Mouse (Mus musculus) CD4-positive, CD25-positive, alpha-beta regulatory T cell, adult 2 months (primary cell): ENCODE data around the gene Map2k1.
"Not testable (repeated sequence)": the region's sequence is repeated elsewhere in the genome, so short reads cannot be mapped to it uniquely, and the experiment has no call there.

Source experiments
- DNase-seq: peaks from one replicate; pipeline ENCODE4 v3.0.0-alpha.2; 2012; ENCODE audit warnings: low read depth, low spot score

The Map2k1 gene

DNA sequence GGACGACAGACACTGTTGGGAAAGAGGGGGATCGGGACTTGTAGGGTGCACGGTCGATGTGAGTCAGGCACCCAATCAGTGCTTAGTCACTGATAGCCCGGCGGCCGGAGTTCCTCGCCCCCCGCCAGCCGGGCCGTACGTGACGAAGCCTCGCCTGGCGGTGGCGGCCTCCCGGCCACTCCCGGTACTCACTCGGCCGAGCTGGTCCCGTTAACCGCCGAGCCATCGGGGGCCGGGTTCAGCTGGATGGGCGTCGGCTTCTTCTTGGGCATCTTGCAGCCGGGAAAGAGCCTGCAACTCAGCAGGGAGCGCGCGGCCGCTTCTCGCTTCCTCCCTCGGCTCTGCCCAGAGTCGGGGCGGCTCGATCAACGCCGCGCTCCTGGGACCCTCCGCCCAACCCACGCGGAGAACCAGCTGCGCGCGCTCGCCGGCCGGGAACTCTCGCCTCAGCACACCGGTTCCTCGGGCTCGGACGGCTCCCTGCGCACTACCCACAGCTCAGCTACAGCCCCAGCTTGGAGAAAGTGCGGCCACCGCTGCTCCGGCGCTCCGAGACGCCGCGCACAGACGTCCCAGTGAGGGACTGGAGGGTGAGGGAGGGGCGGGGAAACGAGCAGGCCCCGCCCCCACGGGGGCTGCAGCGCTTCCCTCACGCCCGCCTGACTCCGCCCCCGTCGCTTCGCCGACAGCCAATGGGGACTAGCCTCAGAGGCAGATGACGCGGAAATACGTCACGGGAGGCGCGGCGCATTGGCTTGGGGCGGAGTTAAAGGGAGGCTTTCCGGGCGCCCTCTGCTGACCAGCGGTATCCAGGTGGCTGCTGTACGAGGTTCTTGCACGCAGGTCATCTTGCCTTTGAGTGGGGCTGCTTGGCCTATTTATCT is at the start of gene Map2k1:
Gene Map2k1 (minus strand): TSS at position 611 of the 884 bp plus-strand sequence.
- peak; percentile 100 for DNase-seq

DNA sequence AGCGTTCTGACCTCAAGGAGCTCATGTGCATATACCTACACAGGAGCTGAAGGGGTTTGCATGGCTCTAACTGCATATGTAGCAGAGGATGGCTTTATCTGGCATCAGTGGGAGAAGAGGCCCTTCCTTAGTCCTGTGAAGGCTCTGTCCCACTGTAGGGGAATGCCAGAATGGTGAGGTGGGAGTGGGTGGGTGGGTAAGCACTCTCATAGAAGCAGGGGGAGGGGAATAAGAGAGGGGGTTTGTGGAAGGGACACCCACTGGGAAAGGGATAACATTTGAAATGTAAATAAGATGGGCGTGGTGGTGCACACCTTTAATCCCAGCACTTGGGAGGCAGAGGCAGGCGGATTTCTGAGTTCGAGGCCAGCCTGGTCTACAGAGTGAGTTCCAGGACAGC is 49.7 kb upstream of the Map2k1 start:
- DNase-seq: not testable (repeated sequence)

DNA sequence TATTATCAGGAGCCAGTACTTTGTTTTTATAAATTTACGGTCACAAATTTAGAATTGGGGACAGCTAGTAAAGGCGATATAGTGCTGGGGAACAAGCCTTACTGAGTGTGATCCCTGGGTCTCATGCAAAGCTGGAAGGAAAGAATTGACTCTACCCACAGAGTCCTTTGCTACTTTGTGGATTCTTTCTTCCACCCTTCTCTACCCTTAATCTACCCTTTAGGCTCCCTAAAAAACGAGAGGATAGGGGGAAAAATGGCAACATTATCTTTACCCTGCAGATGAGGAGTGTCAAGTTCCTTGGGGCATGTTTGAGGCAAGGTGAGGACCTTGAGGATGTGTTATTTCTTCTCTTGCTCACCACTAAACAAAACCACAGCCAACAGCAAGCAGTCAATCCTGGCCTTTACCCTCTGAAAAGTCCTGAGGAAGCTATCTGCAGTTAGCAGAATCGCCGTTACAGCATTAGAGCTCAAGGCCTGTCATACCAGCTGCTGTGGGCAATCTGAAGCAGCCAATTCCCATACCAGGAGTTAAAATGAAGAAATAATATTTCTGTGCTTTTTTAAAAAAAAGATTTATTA is 29.1 kb upstream of the Map2k1 start:
- DNase-seq: no peak

DNA sequence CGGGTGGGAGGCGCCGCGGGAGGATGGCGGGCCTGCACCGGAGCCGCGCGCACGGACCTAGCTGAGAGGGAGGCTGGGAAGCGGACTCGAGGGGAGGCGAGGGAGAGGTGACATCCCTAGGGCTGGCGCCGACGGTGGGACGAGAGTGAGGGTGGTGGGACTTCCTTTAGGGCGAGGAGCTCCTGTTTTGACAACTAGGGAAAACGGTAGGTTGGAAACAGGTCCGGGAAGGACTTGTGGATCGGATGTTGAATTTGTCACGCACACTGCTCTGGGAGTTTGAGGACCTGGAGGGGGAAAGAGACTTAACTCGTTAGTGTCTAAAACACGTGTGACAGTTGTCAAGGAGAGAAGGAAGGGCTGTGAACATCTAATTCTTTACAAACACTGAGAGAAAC is 28.3 kb upstream of the Map2k1 start:
- no peak for DNase-seq

DNA sequence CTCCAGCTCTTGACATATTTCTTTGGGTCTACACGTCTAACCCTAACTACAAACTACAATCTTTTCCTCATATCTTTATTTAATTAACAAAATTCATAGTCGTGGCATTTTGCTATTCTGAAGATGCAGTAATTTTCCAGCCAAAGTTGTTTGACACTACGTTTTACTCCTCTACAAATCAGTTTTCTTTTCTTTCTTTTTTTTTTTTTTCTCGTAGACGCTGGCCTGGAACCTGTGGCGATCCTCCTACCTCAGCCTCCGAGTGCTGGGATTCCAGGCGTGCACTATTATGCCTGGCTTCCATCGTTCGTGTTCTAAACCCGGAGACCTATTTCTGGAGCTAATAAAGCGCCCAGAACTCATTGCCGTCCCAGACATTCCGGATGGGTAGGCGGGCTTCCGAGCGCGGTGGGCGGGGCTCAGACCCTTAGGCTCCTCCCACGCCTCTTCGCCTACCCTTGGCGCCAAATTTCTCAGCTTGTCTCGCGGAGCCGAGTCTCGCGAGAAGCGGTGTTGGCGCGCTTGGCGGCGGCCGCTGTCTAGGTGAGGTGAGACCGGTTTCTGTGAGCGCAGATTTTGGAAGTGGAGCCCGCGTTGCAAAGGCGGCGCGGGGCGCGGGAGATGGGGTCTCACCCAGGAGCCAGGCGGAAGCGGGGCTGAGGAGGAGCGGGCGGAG is 27.8 kb upstream of the Map2k1 start, which contains the start of gene Tipin:
Gene Tipin (plus strand): TSS at position 477 of the 676 bp plus-strand sequence.
- DNase-seq: peak; percentile 98

DNA sequence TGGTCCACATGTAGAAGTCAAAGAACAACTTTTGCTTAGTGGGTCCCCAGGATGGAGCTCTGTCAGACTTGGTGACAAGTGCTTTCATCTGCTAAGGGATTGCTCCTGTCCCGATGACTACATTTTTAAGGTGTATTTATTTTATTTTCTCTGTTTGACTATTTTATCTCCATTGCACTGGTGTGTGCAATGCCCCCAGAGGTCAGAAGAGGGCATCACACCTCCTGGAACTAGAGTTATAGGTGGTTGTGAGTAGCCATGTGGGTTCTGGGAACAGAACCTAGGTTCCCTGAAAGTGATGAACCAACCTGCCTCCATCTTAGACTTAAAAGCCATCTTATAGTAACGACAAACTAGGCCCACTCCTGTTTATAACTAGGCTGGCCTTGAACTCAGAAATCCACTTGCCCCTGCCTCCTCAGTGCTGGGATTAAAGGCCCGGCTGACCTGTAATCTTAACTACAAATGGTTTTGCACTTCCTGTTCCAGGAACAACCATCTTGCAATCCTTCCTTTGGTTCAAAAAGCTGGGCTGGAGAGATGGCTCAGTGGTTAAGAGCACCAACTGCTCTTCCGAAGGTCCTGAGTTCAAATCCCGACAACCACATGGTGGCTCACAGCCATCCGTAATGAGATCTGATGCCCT is 25.4 kb upstream of the Map2k1 start:
- DNase-seq: peak; percentile 26

DNA sequence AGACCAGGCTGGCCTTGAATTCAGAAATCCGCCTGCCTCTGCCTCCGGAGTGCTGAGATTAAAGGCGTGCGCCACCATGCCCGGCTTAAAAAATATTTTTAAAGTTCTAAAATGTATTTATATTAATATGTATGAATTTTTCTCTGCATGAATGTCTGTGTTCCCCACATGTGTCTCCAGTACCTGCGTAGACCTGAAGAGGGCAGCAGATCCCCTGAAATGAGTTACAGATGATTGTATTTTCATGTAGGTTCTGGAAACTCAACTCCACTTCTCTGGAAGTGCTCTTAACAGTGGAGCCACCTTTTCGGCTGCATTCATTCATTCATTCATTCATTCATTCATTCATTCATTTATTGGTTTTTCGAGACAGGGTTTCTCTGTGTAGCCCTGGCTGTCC is 24.3 kb upstream of the Map2k1 start:
- peak; percentile 87 for DNase-seq

DNA sequence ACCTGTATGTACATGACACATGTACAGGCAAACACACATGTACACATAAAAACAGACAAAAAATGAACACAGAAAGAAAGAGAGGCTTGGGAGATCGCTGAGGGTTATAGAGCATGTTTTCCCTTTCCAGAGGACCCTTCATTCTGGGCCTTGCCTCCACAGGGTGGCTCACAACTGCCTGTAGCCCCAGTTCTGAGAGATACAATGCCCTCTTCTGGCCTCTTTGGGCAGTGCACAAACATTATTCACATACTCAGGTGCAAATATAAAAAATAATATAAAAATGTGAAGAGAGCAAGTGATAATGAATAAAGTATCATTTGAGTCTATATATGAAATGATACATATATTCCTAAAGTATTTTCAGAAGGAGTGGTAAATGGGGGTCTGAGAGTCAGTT is 21.5 kb upstream of the Map2k1 start:
- DNase-seq: peak; percentile 24

DNA sequence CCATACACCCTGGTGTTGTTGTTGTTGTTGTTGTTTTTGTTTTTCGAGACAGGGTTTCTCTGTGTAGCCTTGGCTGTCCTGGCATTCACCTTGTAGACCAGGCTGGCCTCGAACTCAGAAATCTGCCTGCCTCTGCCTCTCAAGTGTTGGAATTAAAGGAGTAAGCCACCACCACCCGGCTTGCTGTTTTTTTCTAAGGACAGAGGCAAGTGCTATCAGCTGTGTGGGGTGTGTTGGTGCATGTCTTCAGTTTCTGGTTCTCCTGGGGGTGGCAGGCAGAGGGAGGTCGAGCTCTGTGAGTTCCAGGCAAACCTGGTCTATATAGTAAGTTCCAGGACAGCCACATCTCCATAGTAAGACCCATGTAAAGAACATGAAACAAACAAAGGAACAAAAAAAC is 20.9 kb upstream of the Map2k1 start:
- DNase-seq: no peak

DNA sequence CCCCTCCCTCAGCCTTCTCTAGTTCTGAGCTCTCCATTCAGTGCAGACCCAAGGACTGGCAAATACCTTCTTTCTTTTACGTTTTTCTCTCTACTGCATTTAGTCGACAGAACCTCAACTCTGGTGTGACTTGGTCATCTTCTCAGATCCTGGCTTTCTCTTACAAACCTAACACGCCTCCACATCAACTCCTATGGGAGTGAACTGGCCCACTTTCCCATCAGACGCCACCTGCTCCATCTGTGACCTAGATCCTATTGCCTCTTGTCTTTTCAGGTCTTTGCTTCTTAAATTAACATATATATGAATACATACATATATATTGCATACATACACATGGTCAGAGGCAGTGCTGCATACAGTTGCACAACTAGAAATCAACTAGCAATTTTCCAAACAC is 20.3 kb upstream of the Map2k1 start:
- no peak for DNase-seq

DNA sequence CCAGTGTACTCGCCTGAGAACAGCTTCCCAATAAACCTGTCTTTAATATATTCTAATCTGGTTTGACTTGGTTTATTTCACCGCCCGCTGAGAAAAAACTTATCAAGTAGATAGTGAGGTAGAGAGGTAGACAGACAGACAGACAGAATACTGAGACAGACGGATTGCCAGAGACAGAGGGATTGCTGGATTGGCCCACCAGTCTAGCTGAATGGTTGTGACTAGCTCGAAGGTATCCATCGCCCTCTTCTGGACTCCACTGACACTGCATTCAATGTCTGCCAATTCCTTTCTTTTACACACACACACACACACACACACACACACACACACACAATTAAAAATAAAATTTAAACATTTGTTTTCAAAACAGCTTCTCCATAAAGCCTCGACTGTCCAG is 19.2 kb upstream of the Map2k1 start:
- DNase-seq: peak; percentile 60

DNA sequence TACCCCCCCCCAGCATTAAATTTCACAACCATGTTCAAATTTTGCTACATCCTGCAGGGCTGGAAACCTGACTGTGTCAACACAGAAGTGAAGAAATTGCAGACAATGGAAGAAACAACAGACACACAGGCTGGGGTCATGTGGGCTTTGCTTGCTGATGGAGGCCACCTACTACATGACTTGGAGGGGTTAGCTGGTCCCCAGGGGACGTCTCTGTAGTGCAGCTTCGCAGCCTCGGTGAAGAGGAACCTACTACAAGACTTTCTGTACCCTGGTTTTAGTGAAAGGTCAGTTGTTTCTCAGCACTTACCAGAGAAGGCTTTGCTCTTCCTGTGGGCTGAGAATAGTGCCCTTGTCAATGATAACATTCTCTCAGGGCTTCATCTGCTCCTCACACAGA is 17.8 kb upstream of the Map2k1 start:
- no peak for DNase-seq

DNA sequence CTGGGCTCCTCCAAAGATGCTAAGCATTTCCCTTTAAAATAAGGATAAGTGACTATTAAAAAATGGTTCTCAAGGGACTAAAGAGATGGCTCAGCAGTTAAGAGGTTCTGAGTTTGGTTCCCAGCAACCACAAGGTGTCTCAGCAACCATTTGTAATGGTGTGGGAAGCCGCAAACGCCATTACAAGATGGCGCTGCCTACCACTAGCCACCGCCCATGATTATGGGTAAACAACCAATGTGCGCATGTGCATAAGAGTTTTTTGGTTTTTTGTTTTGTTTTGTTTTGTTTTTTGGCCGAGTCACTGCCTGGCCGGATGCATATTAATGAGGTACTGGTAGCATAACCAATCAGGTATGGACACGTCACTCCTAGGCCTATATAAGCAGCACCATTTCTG is 15.4 kb upstream of the Map2k1 start:
- not testable (repeated sequence) for DNase-seq

DNA sequence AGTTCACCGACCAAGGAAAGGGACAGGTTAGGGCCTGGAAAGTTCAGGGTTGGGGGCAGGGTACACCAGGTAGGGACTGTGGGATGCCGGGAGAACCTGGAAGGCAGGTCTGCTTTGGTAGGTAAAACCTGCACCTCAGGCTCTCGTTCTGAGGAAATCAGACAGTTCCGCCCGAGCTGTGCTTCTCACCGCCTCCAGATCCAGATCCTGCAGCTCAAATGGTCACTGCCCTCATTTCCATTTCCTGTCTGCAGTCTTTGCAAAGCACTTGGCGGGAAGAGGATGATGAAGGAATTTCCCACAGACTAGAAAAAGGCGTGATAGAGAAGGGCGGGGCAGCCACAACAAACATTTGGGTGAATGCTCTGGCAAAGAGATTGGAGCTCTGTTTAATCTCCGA is 14.8 kb upstream of the Map2k1 start:
- no peak for DNase-seq

DNA sequence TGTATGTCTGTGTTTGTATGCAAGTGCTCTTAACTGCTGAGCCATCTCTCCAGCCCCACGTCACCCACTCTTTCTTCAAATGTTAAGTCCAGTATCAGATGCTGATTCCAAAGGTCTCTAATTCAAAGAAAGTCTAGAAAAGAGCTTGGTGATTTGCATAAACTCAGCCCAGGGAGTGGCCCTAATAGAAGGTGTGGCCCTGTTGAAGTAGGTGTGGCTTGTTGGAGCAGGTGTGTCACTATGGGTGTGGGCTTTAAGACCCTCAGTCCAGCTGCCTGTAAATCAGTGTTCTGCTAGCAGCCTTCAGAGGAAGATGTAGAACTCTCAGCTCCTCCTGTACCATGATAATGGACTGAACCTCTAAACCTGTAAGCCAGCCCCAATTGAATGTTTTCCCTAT is 13.8 kb upstream of the Map2k1 start:
- no peak for DNase-seq

DNA sequence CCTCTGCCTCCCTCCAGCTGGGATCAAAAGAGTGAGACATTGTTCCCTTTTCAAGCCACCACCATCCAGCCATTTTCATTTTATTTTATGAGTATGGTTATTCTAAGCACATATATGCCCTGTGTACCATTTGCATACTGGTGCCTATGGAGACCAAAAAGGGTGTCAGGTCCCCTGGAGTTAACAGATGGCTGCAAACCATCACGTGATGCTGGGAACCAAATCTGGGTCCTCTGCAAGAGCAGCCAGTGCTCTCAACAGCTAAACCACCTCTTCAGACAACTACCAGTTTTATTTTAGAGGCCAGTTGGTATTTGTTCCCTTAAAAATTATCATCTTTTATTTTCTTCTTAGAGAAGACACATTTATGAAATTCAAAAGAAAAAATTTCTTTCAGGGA is 11.4 kb upstream of the Map2k1 start:
- no peak for DNase-seq

DNA sequence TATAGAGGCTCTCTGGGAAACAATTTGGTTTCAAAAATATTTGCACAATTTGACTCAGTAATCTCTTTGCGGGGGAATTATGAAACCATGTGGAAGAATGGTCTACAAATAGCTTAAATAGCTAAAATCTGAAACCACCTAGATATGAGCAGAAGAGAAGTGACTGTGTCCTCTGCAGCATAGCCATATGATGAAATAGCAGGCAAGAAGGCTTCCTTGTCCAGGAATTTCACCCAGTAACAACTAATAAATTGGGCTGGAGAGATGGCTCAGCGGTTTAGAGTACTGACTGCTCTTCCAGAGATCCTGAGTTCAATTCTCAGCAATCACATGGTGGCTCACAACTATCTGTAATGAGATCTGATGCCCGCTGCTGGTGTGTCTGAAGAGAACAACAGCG is 7.6 kb upstream of the Map2k1 start:
- no peak for DNase-seq

DNA sequence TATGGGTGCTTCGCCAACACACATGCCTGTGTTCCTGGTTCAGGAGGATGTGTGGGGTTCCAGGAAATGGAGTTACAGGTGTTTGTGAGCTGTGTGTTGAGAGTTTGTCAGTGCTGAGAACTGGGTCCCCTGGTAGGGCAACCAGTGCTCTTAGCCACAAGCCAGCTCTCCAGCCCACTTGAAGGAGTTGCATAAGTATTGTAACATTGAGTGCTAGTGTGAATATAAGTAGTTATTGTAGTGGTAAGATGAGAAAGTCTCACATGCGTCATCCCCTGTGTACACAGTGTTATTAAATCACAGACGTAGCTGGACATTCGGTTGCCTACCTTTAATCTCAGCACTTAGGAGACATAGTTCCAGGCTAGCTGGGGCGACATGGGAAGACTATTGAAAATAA is 6.5 kb upstream of the Map2k1 start:
- DNase-seq: no peak

DNA sequence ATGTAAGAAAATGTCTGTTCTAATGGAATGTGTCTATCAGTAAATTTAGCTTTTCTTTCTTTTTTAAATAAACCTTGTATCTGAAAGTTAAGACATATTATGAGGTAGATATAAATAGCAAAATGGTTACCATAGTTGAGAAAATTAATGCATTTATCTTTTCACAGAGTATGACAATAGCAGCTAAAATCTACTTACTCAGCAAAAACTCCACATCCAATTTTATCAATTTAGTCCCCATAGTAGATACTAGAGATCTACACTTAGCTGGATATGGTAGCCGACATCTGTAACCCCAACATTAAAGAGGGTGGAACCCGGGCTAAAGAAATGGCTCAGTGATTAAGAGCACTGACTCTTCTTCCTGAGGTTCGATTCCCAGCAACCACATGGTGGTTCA is 2.8 kb upstream of the Map2k1 start:
- no peak for DNase-seq

DNA sequence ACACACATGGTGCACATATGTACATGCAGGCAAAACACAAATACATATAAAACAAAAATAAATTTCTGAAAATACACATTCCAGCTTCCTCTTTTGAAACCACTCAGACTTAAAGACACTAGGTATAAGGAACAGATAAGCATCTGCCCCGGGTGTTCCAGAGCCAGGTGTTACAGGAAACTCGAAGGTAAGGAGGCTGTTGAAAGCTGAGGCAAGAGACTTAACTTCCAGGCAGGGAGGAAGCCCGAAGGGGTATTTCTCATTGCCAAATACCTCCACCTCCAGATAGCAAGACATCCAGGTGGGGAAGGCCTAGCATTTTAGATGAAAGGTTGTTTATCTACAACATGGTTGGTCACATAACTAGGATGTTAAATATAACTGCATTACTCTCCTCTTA is 2.0 kb upstream of the Map2k1 start:
- no peak for DNase-seq

DNA sequence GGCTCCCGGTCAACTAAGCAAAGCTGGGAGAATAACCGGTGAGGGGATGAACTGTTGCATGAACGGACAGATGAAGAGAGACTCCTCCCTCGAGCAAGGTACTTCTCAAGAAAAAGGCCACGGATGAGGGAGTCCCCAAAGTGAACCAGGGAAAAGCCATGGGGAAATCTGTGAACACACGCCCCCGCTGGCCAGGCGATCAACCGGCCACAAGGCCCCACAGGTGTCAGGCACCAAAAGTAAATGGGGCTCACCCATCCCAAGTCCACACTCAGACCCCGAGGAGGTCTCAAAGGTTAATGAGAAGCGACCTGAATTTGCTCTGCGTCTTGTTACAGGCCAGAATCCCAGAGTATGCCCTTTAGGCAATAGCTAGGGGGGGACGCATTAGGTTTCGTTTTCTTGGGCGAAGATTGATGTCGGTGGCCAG is 825 bp downstream of the Map2k1 start:
- DNase-seq: no peak

DNA sequence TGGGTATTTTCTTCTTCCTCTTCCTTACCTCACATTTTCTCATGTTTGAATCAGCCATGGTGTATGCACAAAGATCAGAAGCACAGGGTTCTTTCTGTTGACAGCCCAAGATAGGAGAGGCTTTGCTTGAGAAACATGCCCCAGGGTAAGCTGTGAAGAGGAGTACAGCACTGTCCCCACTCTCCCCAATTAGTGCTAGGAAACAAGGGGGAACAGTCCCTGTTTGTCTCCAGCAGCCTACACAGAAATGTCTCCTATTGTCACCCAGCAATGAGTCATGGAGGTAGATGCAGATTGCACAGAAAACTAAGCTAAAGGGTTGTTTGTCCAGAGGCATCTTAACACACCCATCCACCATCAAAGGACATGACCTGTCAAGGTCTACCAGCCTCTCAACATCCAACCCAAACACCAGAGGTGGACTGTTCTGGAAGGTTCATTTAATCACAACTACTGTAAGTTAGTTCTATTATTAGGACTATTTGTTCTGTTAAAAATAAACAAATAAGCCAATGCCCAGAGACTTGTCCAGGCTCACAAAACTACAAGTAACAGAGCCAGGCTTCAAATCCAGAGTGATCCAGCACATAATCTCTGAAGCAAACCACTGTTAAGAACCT is 3.2 kb downstream of the Map2k1 start:
- no peak for DNase-seq
